Mouse (Mus musculus): ENCODE measurements around the gene Olfr53. TPM values are rescaled to one million over a fixed set of nuclear protein-coding genes. Genes with fewer than 3 reads are reported as not detected.
"Not testable (repeated sequence)": the region's sequence is repeated elsewhere in the genome, so short reads cannot be mapped to it uniquely, and the experiment has no call there.

Olfr53 gene
- polyA plus RNA-seq (2012; rRNA removed) = not detected in 2 replicates

- TF ChIP-seq POLR2A (IDR thresholded peaks at IDR 0.05; ENCODE audit: borderline replicate concordance, extremely low read depth, insufficient read depth, insufficient read length, poor library complexity, severe bottlenecking) = no peak
- TF ChIP-seq CTCF (IDR thresholded peaks at IDR 0.05; ENCODE audit: borderline replicate concordance, extremely low read depth, insufficient read depth, insufficient read length) = no peak
- no peak for DNase-seq (ENCODE audit: low read depth)
These were observed at the start of gene Olfr53 for GRCm38 (mm10) chr7:140646152-140646551. Gene Olfr53, plus strand, starts transcription at chr7:140646452.

DNA sequence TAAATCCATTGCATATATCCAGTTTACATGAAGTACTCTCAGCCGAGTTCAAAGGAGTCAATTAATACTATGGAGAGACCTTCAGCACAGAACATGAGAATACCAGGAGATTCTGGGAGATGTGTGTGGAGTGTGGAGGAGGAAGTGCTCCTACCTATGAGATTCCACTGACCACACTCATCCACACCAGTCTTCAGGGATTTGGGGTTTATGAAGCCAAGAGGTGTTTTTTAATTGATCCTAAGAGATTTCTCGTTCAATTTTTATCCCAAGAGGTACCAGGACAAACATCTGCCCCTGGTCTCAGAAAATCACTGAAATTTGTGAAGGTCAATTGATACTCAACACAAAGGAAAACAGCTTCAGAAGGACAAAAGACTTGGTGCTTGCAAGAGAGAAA, 45.3 kb upstream of the Olfr53 start, which contains the start of gene Olfr46:
Gene Olfr46, plus strand, starts transcription at position 301 of the 400 bp plus-strand sequence.
- DNase-seq (ENCODE audit: low read depth) = not testable (repeated sequence)

GRCm38 (mm10) chr7:140628670-140629069, 17.6 kb upstream of the Olfr53 start, which contains the start of gene Olfr61:
Gene Olfr61, plus strand, starts transcription at chr7:140628970.
- DNase-seq (ENCODE audit: low read depth) = not testable (repeated sequence)

- DNase-seq (ENCODE audit: low read depth) = no peak
- TF ChIP-seq CTCF (IDR thresholded peaks at IDR 0.05; ENCODE audit: borderline replicate concordance, extremely low read depth, insufficient read depth, insufficient read length) (no peak), POLR2A (IDR thresholded peaks at IDR 0.05; ENCODE audit: borderline replicate concordance, extremely low read depth, insufficient read depth, insufficient read length, poor library complexity, severe bottlenecking) (no peak)
These were observed 15.7 kb upstream of the Olfr53 start for GRCm38 (mm10) chr7:140630559-140630958.

GRCm38 (mm10) chr7:140659630-140660029, 13.4 kb downstream of the Olfr53 start, which contains the start of gene Olfr539:
Gene Olfr539, plus strand, starts transcription at chr7:140659930.
- DNase-seq (ENCODE audit: low read depth) = no peak
- TF ChIP-seq CTCF (IDR thresholded peaks at IDR 0.05; ENCODE audit: borderline replicate concordance, extremely low read depth, insufficient read depth, insufficient read length) (no peak), POLR2A (IDR thresholded peaks at IDR 0.05; ENCODE audit: borderline replicate concordance, extremely low read depth, insufficient read depth, insufficient read length, poor library complexity, severe bottlenecking) (no peak)

DNA sequence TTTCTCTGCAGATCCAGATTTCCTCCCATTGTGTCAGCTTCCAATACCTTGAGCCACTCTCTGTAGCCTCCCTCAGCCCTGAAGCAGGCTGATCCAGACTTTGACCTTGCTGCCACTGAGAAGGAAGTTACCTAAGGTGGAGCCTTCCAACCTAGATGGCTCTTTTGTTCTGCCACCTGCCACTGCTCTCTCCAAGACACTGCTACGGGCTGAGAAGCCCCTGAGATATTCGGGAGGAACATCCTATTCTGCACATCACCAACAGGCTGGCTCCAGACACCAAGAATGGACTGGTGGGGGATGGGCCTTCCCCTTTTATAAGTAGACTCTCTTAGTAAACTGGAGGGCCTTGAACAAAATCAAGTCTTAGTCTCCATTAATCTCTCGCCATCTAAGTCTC, 24.4 kb downstream of the Olfr53 start:
- DNase-seq (ENCODE audit: low read depth) = not testable (repeated sequence)

- peak; percentile 0 for DNase-seq (ENCODE audit: low read depth)
These were observed 29.6 kb downstream of the Olfr53 start for GRCm38 (mm10) chr7:140675863-140676262.

DNA sequence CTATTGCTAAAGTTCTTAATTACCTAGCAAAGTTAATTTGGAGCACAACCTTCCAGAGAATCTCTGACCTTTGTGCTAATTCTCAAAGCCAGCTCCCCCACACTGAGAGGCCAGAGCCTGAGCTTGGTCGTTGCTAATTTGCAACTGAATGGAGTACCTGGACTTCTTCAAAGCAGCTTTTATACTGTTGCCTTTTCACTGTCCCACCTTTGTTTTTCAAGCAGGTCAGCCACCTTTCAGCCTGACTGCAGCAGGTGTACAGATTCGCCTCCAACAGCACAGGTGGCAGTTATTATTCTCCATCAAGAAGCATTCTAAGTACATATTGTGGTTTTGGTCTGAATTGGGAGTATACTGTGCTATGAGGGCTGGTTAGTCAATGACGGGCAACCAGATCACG, 33.3 kb downstream of the Olfr53 start:
- DNase-seq (ENCODE audit: low read depth) = not testable (repeated sequence)

More at GRCm38 (mm10) chr7:140675863-140676262, 29.6 kb downstream of the Olfr53 start:
- no peak for TF ChIP-seq POLR2A (IDR thresholded peaks at IDR 0.05; ENCODE audit: borderline replicate concordance, extremely low read depth, insufficient read depth, insufficient read length, poor library complexity, severe bottlenecking)
- no peak for TF ChIP-seq CTCF (IDR thresholded peaks at IDR 0.05; ENCODE audit: borderline replicate concordance, extremely low read depth, insufficient read depth, insufficient read length)

GRCm38 (mm10) chr7:140681651-140682050, 35.4 kb downstream of the Olfr53 start, which contains the start of gene Olfr45:
Gene Olfr45, plus strand, starts transcription at chr7:140681951.
- TF ChIP-seq CTCF (IDR thresholded peaks at IDR 0.05; ENCODE audit: borderline replicate concordance, extremely low read depth, insufficient read depth, insufficient read length) (no peak), POLR2A (IDR thresholded peaks at IDR 0.05; ENCODE audit: borderline replicate concordance, extremely low read depth, insufficient read depth, insufficient read length, poor library complexity, severe bottlenecking) (no peak)
- no peak for DNase-seq (ENCODE audit: low read depth)

- TF ChIP-seq CTCF (IDR thresholded peaks at IDR 0.05; ENCODE audit: borderline replicate concordance, extremely low read depth, insufficient read depth, insufficient read length) (no peak), POLR2A (IDR thresholded peaks at IDR 0.05; ENCODE audit: borderline replicate concordance, extremely low read depth, insufficient read depth, insufficient read length, poor library complexity, severe bottlenecking) (no peak)
- DNase-seq (ENCODE audit: low read depth) = no peak
These were observed 50.7 kb downstream of the Olfr53 start, which contains the start of gene Olfr541 for GRCm38 (mm10) chr7:140696967-140697366. Gene Olfr541, plus strand, starts transcription at chr7:140697267.

Other genes with a start within 250 kb of the Olfr53 start
- not detected in 2 replicates for gene Olfr531, start 243.5 kb upstream of the Olfr53 start, polyA plus RNA-seq (2012; rRNA removed)
- not detected in 2 replicates for gene Olfr532, start 224.8 kb upstream of the Olfr53 start, polyA plus RNA-seq (2012; rRNA removed)
- gene Olfr533, start 183.1 kb upstream of the Olfr53 start, polyA plus RNA-seq (2012; rRNA removed) = not detected in 2 replicates
- not detected in 2 replicates for gene Olfr535, start 162.2 kb upstream of the Olfr53 start, polyA plus RNA-seq (2012; rRNA removed)
- gene Olfr536, start 139.1 kb upstream of the Olfr53 start, polyA plus RNA-seq (2012; rRNA removed) = not detected in 2 replicates
- gene Olfr538, start 78.6 kb upstream of the Olfr53 start, polyA plus RNA-seq (2012; rRNA removed) = not detected in 2 replicates
- not detected in 2 replicates for gene Olfr46, start 45.2 kb upstream of the Olfr53 start, polyA plus RNA-seq (2012; rRNA removed)
- not detected in 2 replicates for gene Olfr61, start 17.5 kb upstream of the Olfr53 start, polyA plus RNA-seq (2012; rRNA removed)
- 0.01 and 0.03 TPM in 2 replicates for gene Olfr539, start 13.5 kb downstream of the Olfr53 start, polyA plus RNA-seq (2012; rRNA removed)
- gene Olfr45, start 35.5 kb downstream of the Olfr53 start, polyA plus RNA-seq (2012; rRNA removed) = not detected in 2 replicates
- not detected in 2 replicates for gene Olfr541, start 50.8 kb downstream of the Olfr53 start, polyA plus RNA-seq (2012; rRNA removed)
- gene Cyp2e1, start 117.3 kb downstream of the Olfr53 start, polyA plus RNA-seq (2012; rRNA removed) = not detected in 2 replicates
- gene Syce1, start 141.4 kb downstream of the Olfr53 start, polyA plus RNA-seq (2012; rRNA removed) = 0.15 and 0.18 TPM in 2 replicates
- 7.7 and 12.8 TPM in 2 replicates for gene Zfp941, start 175.7 kb downstream of the Olfr53 start, polyA plus RNA-seq (2012; rRNA removed)
- 0.25 TPM in 1 of 2 replicates, not detected in the other for gene Urah, start 188.6 kb downstream of the Olfr53 start, polyA plus RNA-seq (2012; rRNA removed)
- 0.23 TPM in 1 of 2 replicates, not detected in the other for gene Scgb1c1, start 199.1 kb downstream of the Olfr53 start, polyA plus RNA-seq (2012; rRNA removed)
- 0.06 and 0.07 TPM in 2 replicates for gene Odf3, start 201.4 kb downstream of the Olfr53 start, polyA plus RNA-seq (2012; rRNA removed)
- gene Gm45785, start 209.9 kb downstream of the Olfr53 start, polyA plus RNA-seq (2012; rRNA removed) = 0.19 and 0.21 TPM in 2 replicates
- gene Ric8a, start 210.5 kb downstream of the Olfr53 start, polyA plus RNA-seq (2012; rRNA removed) = 103 and 106 TPM in 2 replicates
- 26.9 and 32.1 TPM in 2 replicates for gene Bet1l, start 211.1 kb downstream of the Olfr53 start, polyA plus RNA-seq (2012; rRNA removed)
- 138 and 146 TPM in 2 replicates for gene Psmd13, start 235.5 kb downstream of the Olfr53 start, polyA plus RNA-seq (2012; rRNA removed)
- gene Sirt3, start 235.9 kb downstream of the Olfr53 start, polyA plus RNA-seq (2012; rRNA removed) = 41.3 and 46.9 TPM in 2 replicates

Data from brain, embryonic 14.5 days (tissue).